Mouse (Mus musculus): Measurements from ENCODE around the gene Itprip. TPM values are rescaled to one million over a fixed set of nuclear protein-coding genes. Genes with fewer than 3 reads are reported as not detected.
A peak's percentile ranks its signal among the peaks of the same experiment; 100 is the strongest.

Itprip gene
- polyA plus RNA-seq, 1 experiment from 2014 or later: 18.9 TPM

- no peak overlapping the region for H3K4me3 ChIP-seq
- H3K4me2 ChIP-seq (replicated peaks): no peak overlapping the region
- H3K9ac ChIP-seq (replicated peaks): no peak overlapping the region
- peaks cover 43% of the 10 kb centered on the region for H3K36me3 ChIP-seq
- H3K4me1 ChIP-seq: peaks cover 9% of the 10 kb centered on the region; the same call in 1 of the 2 replicates
- 93% methylated on average over 8 of the region's 8 CpGs for WGBS
- no peaks in the 10 kb centered on the region for H3K27me3 ChIP-seq
- no peak for ATAC-seq (ENCODE audit: low FRiP score, low read depth)
- H3K27ac ChIP-seq (replicated peaks): no peak overlapping the region
- H3K9me3 ChIP-seq: no peaks in the 10 kb centered on the region
These were observed 20.5 kb downstream of the Itprip start for GRCm38 (mm10) chr19:47898472-47899079.

GRCm38 (mm10) chr19:47893092-47893491, 26.0 kb downstream of the Itprip start:
- H3K4me1 ChIP-seq: no peaks in the 10 kb centered on the region
- no peak for ATAC-seq (ENCODE audit: low FRiP score, low read depth)
- no peaks in the 10 kb centered on the region for H3K9me3 ChIP-seq
- no peak overlapping the region for H3K9ac ChIP-seq (replicated peaks)
- H3K36me3 ChIP-seq: peaks cover 47% of the 10 kb centered on the region
- H3K27ac ChIP-seq (replicated peaks): no peak overlapping the region
- H3K4me3 ChIP-seq: no peak overlapping the region
- 97% methylated on average over 6 of the region's 6 CpGs for WGBS
- H3K4me2 ChIP-seq (replicated peaks): no peak overlapping the region
- H3K27me3 ChIP-seq: no peaks in the 10 kb centered on the region

- WGBS: 86% methylated on average over 11 of the region's 11 CpGs
- no peak for ATAC-seq (ENCODE audit: low FRiP score, low read depth)
- Histone ChIP-seq H3K27me3 (no peaks in the 10 kb centered on the region), H3K4me1 (no peaks in the 10 kb centered on the region), H3K4me3 (no peak overlapping the region), H3K27ac (replicated peaks) (no peak overlapping the region), H3K9ac (replicated peaks) (no peak overlapping the region), H3K36me3 (peaks cover 36% of the 10 kb centered on the region), H3K9me3 (no peaks in the 10 kb centered on the region), H3K4me2 (replicated peaks) (no peak overlapping the region)
These were observed 27.4 kb downstream of the Itprip start for GRCm38 (mm10) chr19:47891562-47892312.

GRCm38 (mm10) chr19:47890489-47891130, 28.5 kb downstream of the Itprip start:
- WGBS: 78% methylated on average over 10 of the region's 10 CpGs
- Histone ChIP-seq H3K9ac (replicated peaks) (no peak overlapping the region), H3K4me1 (no peaks in the 10 kb centered on the region), H3K9me3 (no peaks in the 10 kb centered on the region), H3K27me3 (no peaks in the 10 kb centered on the region), H3K4me2 (replicated peaks) (no peak overlapping the region), H3K4me3 (no peak overlapping the region), H3K36me3 (peaks cover 24% of the 10 kb centered on the region), H3K27ac (replicated peaks) (no peak overlapping the region)
- no peak for ATAC-seq (ENCODE audit: low FRiP score, low read depth)

- Histone ChIP-seq H3K27ac (replicated peaks) (no peak overlapping the region), H3K4me3 (no peak overlapping the region), H3K27me3 (no peaks in the 10 kb centered on the region), H3K36me3 (no peaks in the 10 kb centered on the region), H3K4me1 (no peaks in the 10 kb centered on the region), H3K9ac (replicated peaks) (no peak overlapping the region), H3K9me3 (no peaks in the 10 kb centered on the region), H3K4me2 (replicated peaks) (no peak overlapping the region)
- 90% methylated on average over 8 of the region's 8 CpGs for WGBS
- no peak for ATAC-seq (ENCODE audit: low FRiP score, low read depth)
These were observed 31.1 kb downstream of the Itprip start for GRCm38 (mm10) chr19:47888037-47888436.

- ATAC-seq (ENCODE audit: low FRiP score, low read depth): no peak
- H3K9ac ChIP-seq (replicated peaks): no peak overlapping the region
- 89% methylated on average over 10 of the region's 10 CpGs for WGBS
These were observed 31.7 kb downstream of the Itprip start for GRCm38 (mm10) chr19:47887417-47887816.

GRCm38 (mm10) chr19:47886617-47887016, 32.5 kb downstream of the Itprip start:
- Histone ChIP-seq H3K4me1 (no peaks in the 10 kb centered on the region), H3K4me2 (replicated peaks) (no peak overlapping the region), H3K9me3 (no peaks in the 10 kb centered on the region), H3K27me3 (no peaks in the 10 kb centered on the region), H3K4me3 (no peak overlapping the region), H3K27ac (replicated peaks) (no peak overlapping the region), H3K36me3 (no peaks in the 10 kb centered on the region), H3K9ac (replicated peaks) (no peak overlapping the region)
- ATAC-seq (ENCODE audit: low FRiP score, low read depth): no peak
- WGBS: 89% methylated on average over 7 of the region's 7 CpGs

More at GRCm38 (mm10) chr19:47887417-47887816, 31.7 kb downstream of the Itprip start:
- H3K4me2 ChIP-seq (replicated peaks): no peak overlapping the region
- H3K36me3 ChIP-seq: no peaks in the 10 kb centered on the region
- H3K4me3 ChIP-seq: no peak overlapping the region
- no peak overlapping the region for H3K27ac ChIP-seq (replicated peaks)
- H3K9me3 ChIP-seq: no peaks in the 10 kb centered on the region
- H3K27me3 ChIP-seq: no peaks in the 10 kb centered on the region
- no peaks in the 10 kb centered on the region for H3K4me1 ChIP-seq

GRCm38 (mm10) chr19:47885886-47886285, 33.2 kb downstream of the Itprip start:
- no peak for ATAC-seq (ENCODE audit: low FRiP score, low read depth)

GRCm38 (mm10) chr19:47885191-47885743, 33.8 kb downstream of the Itprip start:
- H3K4me3 ChIP-seq: no peak overlapping the region

More at GRCm38 (mm10) chr19:47885886-47886285, 33.2 kb downstream of the Itprip start:
- no peak overlapping the region for H3K9ac ChIP-seq (replicated peaks)
- H3K4me2 ChIP-seq (replicated peaks): no peak overlapping the region
- 89% methylated on average over 11 of the region's 11 CpGs for WGBS
- H3K4me3 ChIP-seq: no peak overlapping the region
- no peaks in the 10 kb centered on the region for H3K36me3 ChIP-seq
- H3K27me3 ChIP-seq: no peaks in the 10 kb centered on the region
- no peak overlapping the region for H3K27ac ChIP-seq (replicated peaks)
- no peaks in the 10 kb centered on the region for H3K9me3 ChIP-seq
- no peaks in the 10 kb centered on the region for H3K4me1 ChIP-seq

GRCm38 (mm10) chr19:47884296-47885085, 34.6 kb downstream of the Itprip start:
- H3K4me1 ChIP-seq: no peaks in the 10 kb centered on the region
- ATAC-seq (ENCODE audit: low FRiP score, low read depth): no peak
- WGBS: 89% methylated on average over 13 of the region's 13 CpGs
- H3K36me3 ChIP-seq: no peaks in the 10 kb centered on the region
- H3K4me2 ChIP-seq (replicated peaks): no peak overlapping the region
- no peaks in the 10 kb centered on the region for H3K27me3 ChIP-seq
- no peak overlapping the region for H3K27ac ChIP-seq (replicated peaks)
- H3K4me3 ChIP-seq: no peak overlapping the region
- H3K9ac ChIP-seq (replicated peaks): no peak overlapping the region
- H3K9me3 ChIP-seq: no peaks in the 10 kb centered on the region

More at GRCm38 (mm10) chr19:47885191-47885743, 33.8 kb downstream of the Itprip start:
- Histone ChIP-seq H3K4me1 (no peaks in the 10 kb centered on the region), H3K27ac (replicated peaks) (no peak overlapping the region), H3K27me3 (no peaks in the 10 kb centered on the region), H3K9me3 (no peaks in the 10 kb centered on the region), H3K36me3 (no peaks in the 10 kb centered on the region), H3K9ac (replicated peaks) (no peak overlapping the region), H3K4me2 (replicated peaks) (no peak overlapping the region)
- WGBS: 71% methylated on average over 7 of the region's 7 CpGs
- no peak for ATAC-seq (ENCODE audit: low FRiP score, low read depth)

GRCm38 (mm10) chr19:47882882-47883254, 36.2 kb downstream of the Itprip start:
- no peaks in the 10 kb centered on the region for H3K36me3 ChIP-seq
- no peaks in the 10 kb centered on the region for H3K9me3 ChIP-seq
- no peak overlapping the region for H3K4me2 ChIP-seq (replicated peaks)
- no peaks in the 10 kb centered on the region for H3K4me1 ChIP-seq
- no peak overlapping the region for H3K27ac ChIP-seq (replicated peaks)
- peak; percentile 52 for ATAC-seq (ENCODE audit: low FRiP score, low read depth)
- no peak overlapping the region; the same call in 1 of the 2 replicates for H3K9ac ChIP-seq (replicated peaks)
- no peaks in the 10 kb centered on the region for H3K27me3 ChIP-seq
- WGBS: 68% methylated on average over 9 of the region's 9 CpGs
- H3K4me3 ChIP-seq: no peak overlapping the region
